Mouse (Mus musculus) heart, embryonic 10.5 days (tissue): ENCODE measurements around the gene BC049730. TPM values are rescaled to one million over a fixed set of nuclear protein-coding genes. Genes with fewer than 3 reads are reported as not detected.
"Not testable (repeated sequence)": the region's sequence is repeated elsewhere in the genome, so short reads cannot be mapped to it uniquely, and the experiment has no call there.

ENCODE experiments used
- DNase-seq: peaks from one replicate; pipeline ENCODE4 v3.0.0-alpha.2; 2017; ENCODE audit warnings: low spot score
- H3K27ac ChIP-seq: fragments of 300-500 bp; sonication (generic); 2 replicates; pipeline ENCODE4 v1.5.1; 2016; ENCODE audit warnings: mild to moderate bottlenecking
- H3K27me3 ChIP-seq: fragments of 300-500 bp; sonication (generic); 2 replicates; pipeline ENCODE4 v1.6.1; 2016; ENCODE audit warnings: mild to moderate bottlenecking; ENCODE audit not compliant: poor library complexity, insufficient read depth, severe bottlenecking
- H3K36me3 ChIP-seq: fragments of 300-500 bp; sonication (generic); 2 replicates; pipeline ENCODE4 v1.6.1; 2016; ENCODE audit warnings: mild to moderate bottlenecking, moderate library complexity
- H3K4me1 ChIP-seq: fragments of 300-500 bp; sonication (generic); 2 replicates; pipeline ENCODE4 v1.6.1; 2016; ENCODE audit warnings: mild to moderate bottlenecking
- H3K4me3 ChIP-seq: fragments of 300-500 bp; sonication (generic); 2 replicates; pipeline ENCODE4 v1.5.1; 2016; ENCODE audit warnings: mild to moderate bottlenecking, moderate library complexity
- H3K9me3 ChIP-seq: fragments of 300-500 bp; sonication (generic); 2 replicates; pipeline ENCODE4 v1.6.1; 2016; ENCODE audit warnings: mild to moderate bottlenecking, moderate library complexity
- WGBS: fragments of 180-500 bp; shearing (Covaris S2); methylation state at CpG from one replicate; pipeline ENCODE4 v1.1.7; 2016; 5-methylcytosine and 5-hydroxymethylcytosine counted together
- polyA plus RNA-seq: library from polyadenylated mRNA; unstranded; fragments of >200 nt; fragmentation: Nextera tagmentation; extraction: Ambion mirVana; gene quantifications from 2 replicates; pipeline ENCODE4 v1.2.1, GENCODE M21; 2016

BC049730 gene
- polyA plus RNA-seq, 1 experiment from 2014 or later: not detected

DNA sequence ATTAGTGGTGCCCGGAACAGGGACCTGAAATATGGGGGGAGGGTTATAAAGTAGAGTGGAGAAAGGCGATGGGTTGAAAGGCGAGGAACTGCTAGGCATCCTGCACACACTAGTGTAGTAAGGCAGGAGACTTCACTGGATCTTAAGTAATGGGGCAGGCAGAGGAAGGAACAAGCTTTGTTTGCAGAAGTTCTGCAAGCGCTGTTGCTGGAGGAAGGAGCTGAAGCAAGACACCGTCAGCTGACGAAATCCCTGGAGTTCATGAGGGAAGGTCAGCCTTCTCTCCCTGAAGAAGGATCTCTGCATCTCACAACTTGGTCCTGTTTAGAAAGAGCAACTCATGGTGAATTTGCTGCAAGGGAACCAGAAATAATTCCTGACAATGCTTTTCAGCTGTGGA lies 6.0 kb downstream of the BC049730 start:
- Histone ChIP-seq H3K27me3 (no peaks in the 10 kb centered on the region), H3K4me1 (no peaks in the 10 kb centered on the region), H3K36me3 (no peaks in the 10 kb centered on the region), H3K27ac (no peak overlapping the region), H3K4me3 (no peak overlapping the region), H3K9me3 (no peaks in the 10 kb centered on the region)
- 65% methylated on average over 6 of the region's 6 CpGs for WGBS
- peak; percentile 61 for DNase-seq

GRCm38 (mm10) chr7:24726808-24727207 lies 17.8 kb downstream of the BC049730 start, which contains the start of gene Gm4763:
TSS of gene Gm4763 (minus strand) at chr7:24726908.
- not testable (repeated sequence) for H3K36me3 ChIP-seq, H3K4me1 ChIP-seq, H3K4me3 ChIP-seq, H3K27me3 ChIP-seq, H3K9me3 ChIP-seq, H3K27ac ChIP-seq
- DNase-seq: peak; percentile 28
- 82% methylated on average over 11 of the region's 11 CpGs for WGBS

DNA sequence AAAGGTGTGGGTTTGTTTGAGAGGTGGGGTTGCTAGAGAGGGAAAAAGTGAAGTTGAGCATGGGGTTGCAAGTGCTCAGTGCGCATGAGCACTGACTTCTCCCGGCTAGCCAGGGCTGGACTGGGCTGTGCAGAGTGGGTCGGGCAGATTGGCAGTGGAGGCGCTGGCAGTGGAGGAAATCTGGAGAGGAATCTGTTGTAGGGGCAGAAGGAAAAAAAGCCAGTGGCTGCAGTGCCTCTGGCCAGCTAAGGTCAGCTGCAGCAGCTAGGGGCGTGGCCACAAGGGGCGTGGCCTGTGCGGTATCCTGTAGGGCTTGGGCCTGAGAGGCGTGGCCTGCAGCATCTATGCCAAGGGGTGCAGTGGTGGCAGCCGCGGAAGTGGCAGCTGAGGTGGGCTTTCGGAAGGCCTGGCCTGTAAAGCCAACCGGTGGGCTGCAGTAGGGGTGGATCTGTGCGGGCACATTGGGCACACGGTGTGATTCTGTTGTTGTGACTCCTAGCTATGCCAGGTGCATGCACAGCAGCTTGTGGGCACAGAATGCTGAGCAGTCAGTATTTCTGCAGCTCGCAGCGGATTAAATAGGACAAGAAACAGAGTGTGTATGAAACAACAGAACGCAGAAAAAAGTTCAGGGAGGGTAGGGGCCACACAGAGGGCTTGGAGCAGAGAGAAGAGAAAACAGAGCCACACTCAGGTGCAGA lies 27.1 kb downstream of the BC049730 start:
- H3K27me3 ChIP-seq: no peaks in the 10 kb centered on the region; the same call in 1 of the 2 replicates
- H3K4me3 ChIP-seq: 0 out of 2 replicates have a peak overlapping the region, but pooled peaks have one; percentile 15
- 16% methylated on average over 17 of the region's 17 CpGs for WGBS
- peaks cover 8% of the 10 kb centered on the region for H3K4me1 ChIP-seq
- no peak overlapping the region for H3K27ac ChIP-seq
- no peaks in the 10 kb centered on the region for H3K36me3 ChIP-seq
- no peak for DNase-seq
- 0 out of 2 replicates have a peak, but pooled peaks cover 2% of the 10 kb centered on the region for H3K9me3 ChIP-seq

DNA sequence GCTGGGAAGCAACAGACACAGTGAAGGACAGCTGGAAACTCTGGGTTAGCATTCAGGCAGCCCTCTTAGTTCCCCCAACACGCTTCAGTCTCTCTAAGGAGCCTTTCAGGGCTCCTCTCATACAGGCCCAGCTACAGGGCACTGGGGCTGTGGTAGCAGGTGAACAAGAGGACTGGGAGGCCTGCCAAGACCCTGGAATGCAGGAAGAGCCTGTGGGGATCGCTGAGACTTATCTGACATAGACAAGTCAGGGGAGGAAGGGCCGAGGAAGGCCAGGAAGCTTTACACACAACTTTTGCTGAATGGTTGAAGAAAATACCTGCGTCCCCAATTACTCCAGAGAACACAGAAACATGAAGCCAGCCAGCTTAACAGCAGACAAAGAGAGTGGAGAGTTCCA lies 41.7 kb downstream of the BC049730 start:
- no peak overlapping the region for H3K27ac ChIP-seq
- WGBS: 47% methylated on average over 4 of the region's 4 CpGs
- no peaks in the 10 kb centered on the region for H3K27me3 ChIP-seq
- H3K4me1 ChIP-seq: 0 out of 2 replicates have a peak, but pooled peaks cover 5% of the 10 kb centered on the region
- H3K9me3 ChIP-seq: no peaks in the 10 kb centered on the region
- no peak for DNase-seq
- H3K36me3 ChIP-seq: no peaks in the 10 kb centered on the region
- H3K4me3 ChIP-seq: no peak overlapping the region

DNA sequence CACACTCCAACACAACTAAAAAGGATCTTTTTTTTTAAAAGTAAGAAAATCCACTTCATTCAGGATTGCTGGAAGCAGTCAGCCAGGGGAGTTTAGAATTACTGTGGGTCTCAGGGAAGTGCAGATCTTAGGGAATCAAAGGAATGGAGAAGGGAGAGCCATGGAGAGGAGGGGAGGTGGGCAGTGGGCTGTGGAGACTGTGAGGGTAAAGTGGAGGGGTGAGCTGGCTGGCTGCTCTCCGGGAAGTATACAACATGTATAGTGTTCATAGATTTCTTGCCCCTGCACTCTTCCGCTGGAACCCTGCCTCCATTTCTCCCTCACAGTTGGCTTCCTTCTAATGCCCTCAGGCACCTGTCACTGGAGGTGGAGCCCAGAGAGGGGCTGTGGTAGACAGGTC lies 42.6 kb downstream of the BC049730 start:
- DNase-seq: no peak
- H3K4me3 ChIP-seq: no peak overlapping the region
- no peaks in the 10 kb centered on the region for H3K9me3 ChIP-seq
- H3K4me1 ChIP-seq: 0 out of 2 replicates have a peak, but pooled peaks cover 5% of the 10 kb centered on the region
- H3K27ac ChIP-seq: no peak overlapping the region
- H3K27me3 ChIP-seq: no peaks in the 10 kb centered on the region
- H3K36me3 ChIP-seq: no peaks in the 10 kb centered on the region
- 88% methylated on average over 2 of the region's 2 CpGs for WGBS

DNA sequence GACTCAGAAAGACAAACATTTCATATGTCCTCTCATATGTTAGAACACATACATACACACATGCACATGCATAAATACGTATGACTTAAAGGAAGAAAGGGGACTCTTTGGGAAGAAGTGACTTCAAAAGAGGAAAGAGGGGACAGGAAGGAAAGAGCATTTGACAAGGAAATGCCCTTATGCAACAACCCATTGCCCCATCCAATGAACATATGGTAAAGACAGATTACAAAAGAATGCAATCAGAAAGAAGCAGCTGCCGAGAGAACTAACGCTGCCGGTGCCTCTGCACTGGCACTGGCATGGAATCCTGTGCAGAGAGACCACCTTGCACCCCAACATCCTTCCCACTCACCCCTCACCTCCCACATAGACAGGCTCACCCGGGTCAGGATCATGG lies 44.4 kb downstream of the BC049730 start:
- Histone ChIP-seq H3K4me1 (0 out of 2 replicates have a peak, but pooled peaks cover 5% of the 10 kb centered on the region), H3K4me3 (no peak overlapping the region), H3K9me3 (no peaks in the 10 kb centered on the region), H3K27ac (no peak overlapping the region), H3K27me3 (no peaks in the 10 kb centered on the region), H3K36me3 (no peaks in the 10 kb centered on the region)
- DNase-seq: no peak
- 63% methylated on average over 5 of the region's 5 CpGs for WGBS

DNA sequence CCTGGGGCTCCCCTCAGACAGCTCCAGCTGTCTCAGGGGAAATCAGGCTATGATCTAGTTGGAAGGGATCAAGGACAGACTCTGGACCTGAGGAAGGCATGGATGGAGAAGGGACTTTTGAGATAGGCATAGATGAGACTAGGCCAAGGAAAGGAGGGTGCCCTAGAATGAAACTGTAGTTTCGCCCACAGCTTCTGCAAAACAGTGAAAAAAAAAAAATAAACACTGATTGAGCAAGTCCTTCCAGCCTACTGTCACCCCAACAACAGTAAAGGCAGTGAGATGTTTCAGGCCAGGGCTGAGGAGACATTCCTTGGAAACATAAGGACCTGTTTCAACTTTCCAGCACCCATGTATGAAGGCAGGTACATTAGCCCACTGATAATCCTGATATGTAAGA lies 49.5 kb downstream of the BC049730 start:
- no peak overlapping the region for H3K27ac ChIP-seq
- H3K4me1 ChIP-seq: no peaks in the 10 kb centered on the region
- DNase-seq: no peak
- H3K27me3 ChIP-seq: no peaks in the 10 kb centered on the region
- H3K36me3 ChIP-seq: no peaks in the 10 kb centered on the region
- H3K9me3 ChIP-seq: no peaks in the 10 kb centered on the region
- WGBS: 67% methylated on average over 1 of the region's 1 CpGs
- H3K4me3 ChIP-seq: no peak overlapping the region

DNA sequence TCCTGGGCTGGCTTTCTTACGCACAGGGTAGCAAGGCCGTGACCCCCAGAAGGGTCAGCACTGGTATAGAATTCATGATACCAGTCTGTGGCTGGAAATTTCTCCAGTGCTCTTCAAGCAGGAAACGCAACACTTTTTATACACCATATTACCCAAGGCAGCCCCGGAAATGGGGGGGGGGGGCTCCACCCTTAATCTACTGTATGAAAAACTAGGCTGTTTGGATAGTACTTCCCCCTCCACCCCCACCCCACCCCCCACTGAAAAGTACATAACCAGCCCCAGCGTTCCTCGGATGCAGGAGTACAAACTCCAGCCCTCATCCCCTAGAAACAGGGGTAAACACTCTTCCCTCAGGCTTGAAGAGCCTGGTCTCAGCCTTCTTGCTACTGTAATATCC lies 51.2 kb downstream of the BC049730 start, which contains the start of gene Cd177:
TSS of gene Cd177 (minus strand) at position 101 of the 400 bp plus-strand sequence.
- Histone ChIP-seq H3K4me3 (no peak within 1 kb of the TSS), H3K36me3 (no peaks in the 10 kb centered on the region), H3K4me1 (no peaks in the 10 kb centered on the region), H3K9me3 (no peaks in the 10 kb centered on the region), H3K27me3 (no peaks in the 10 kb centered on the region), H3K27ac (no peak within 1 kb of the TSS)
- 74% methylated on average over 6 of the region's 6 CpGs for WGBS
- DNase-seq: no peak

DNA sequence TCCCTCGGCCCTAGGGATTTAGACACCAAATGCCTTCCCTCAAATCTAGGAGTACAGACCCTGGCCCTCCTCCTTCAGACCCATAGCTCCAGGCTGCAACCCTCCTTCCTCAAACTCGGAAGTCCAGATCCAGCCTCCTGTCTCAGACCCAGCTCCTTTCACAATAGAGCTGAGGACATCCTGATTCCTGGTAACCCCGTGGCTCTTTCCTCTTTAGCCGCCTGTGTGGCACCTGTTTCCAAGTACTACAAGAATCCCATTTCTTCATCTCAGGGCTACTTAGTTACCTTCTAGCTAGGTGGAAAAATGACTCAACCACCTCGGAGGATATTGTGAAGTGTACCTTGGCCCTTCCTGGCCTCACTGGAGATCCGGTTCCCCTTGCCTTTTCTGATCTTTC lies 52.1 kb downstream of the BC049730 start:
- no peaks in the 10 kb centered on the region for H3K4me1 ChIP-seq
- no peaks in the 10 kb centered on the region for H3K36me3 ChIP-seq
- H3K9me3 ChIP-seq: no peaks in the 10 kb centered on the region
- no peaks in the 10 kb centered on the region for H3K27me3 ChIP-seq
- H3K27ac ChIP-seq: no peak overlapping the region
- DNase-seq: no peak
- H3K4me3 ChIP-seq: no peak overlapping the region
- WGBS: 64% methylated on average over 6 of the region's 6 CpGs

DNA sequence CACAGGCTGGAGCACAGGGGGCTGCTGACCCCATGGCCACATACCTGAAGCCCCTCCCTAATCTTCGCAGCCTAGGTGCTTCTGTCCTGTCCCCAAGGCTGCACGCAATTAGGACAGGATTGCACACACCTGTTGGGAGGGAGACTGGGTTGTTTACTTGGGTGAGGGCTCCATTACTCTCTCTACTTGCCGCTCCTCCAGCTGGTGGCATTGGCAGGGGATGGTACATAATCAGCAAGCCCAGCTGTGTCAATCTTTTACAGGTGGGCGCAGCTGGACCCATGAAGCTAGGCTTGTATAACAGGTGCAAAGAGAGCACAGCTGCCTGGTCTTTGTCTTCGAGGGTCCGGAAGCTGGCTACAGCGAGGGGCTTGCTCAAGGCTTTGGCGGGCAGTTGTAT lies 53.5 kb downstream of the BC049730 start:
- Histone ChIP-seq H3K36me3 (no peaks in the 10 kb centered on the region), H3K27me3 (no peaks in the 10 kb centered on the region), H3K4me3 (no peak overlapping the region), H3K4me1 (no peaks in the 10 kb centered on the region), H3K27ac (no peak overlapping the region), H3K9me3 (no peaks in the 10 kb centered on the region)
- 91% methylated on average over 8 of the region's 8 CpGs for WGBS
- DNase-seq: no peak

Other genes with a start within 250 kb of the BC049730 start
- 4.3 and 7.3 TPM in 2 replicates for gene Plaur, start 246.8 kb upstream of the BC049730 start, polyA plus RNA-seq
- 0.54 and 0.63 TPM in 2 replicates for gene Cadm4, start 227.2 kb upstream of the BC049730 start, polyA plus RNA-seq
- 41.9 and 61.3 TPM in 2 replicates for gene Zfp428, start 202.2 kb upstream of the BC049730 start, polyA plus RNA-seq
- 0.46 and 0.49 TPM in 2 replicates for gene AC161166.1, start 196.8 kb upstream of the BC049730 start, polyA plus RNA-seq
- 5.3 and 5.7 TPM in 2 replicates for gene Irgq, start 178.6 kb upstream of the BC049730 start, polyA plus RNA-seq
- 0.21 TPM in 1 of 2 replicates, not detected in the other for gene Pinlyp, start 163.1 kb upstream of the BC049730 start, polyA plus RNA-seq
- 103 and 106 TPM in 2 replicates for gene Xrcc1, start 163.0 kb upstream of the BC049730 start, polyA plus RNA-seq
- 20.0 and 20.7 TPM in 2 replicates for gene Ethe1, start 121.7 kb upstream of the BC049730 start, polyA plus RNA-seq
- 0.60 and 1.3 TPM in 2 replicates for gene Zfp575, start 121.6 kb upstream of the BC049730 start, polyA plus RNA-seq
- gene Phldb3, start 98.5 kb upstream of the BC049730 start, polyA plus RNA-seq: not detected in 2 replicates
- 0.18 and 0.22 TPM in 2 replicates for gene Lypd3, start 72.7 kb upstream of the BC049730 start, polyA plus RNA-seq
- gene Tex101, start 32.6 kb upstream of the BC049730 start, polyA plus RNA-seq: not detected in 2 replicates
- gene Gm4763, start 17.7 kb downstream of the BC049730 start, polyA plus RNA-seq: not detected in 2 replicates
- gene Cd177, start 51.1 kb downstream of the BC049730 start, polyA plus RNA-seq: not detected in 2 replicates
- gene Ceacam10, start 68.0 kb downstream of the BC049730 start, polyA plus RNA-seq: not detected in 2 replicates
- gene Gm9844, start 153.0 kb downstream of the BC049730 start, polyA plus RNA-seq: 10.0 and 15.0 TPM in 2 replicates
- not detected in 2 replicates for gene Lypd4, start 160.7 kb downstream of the BC049730 start, polyA plus RNA-seq
- gene Dmrtc2, start 160.8 kb downstream of the BC049730 start, polyA plus RNA-seq: not detected in 2 replicates
- 1,532 and 1,854 TPM in 2 replicates for gene Rps19, start 175.1 kb downstream of the BC049730 start, polyA plus RNA-seq
- 0.26 and 0.40 TPM in 2 replicates for gene Cd79a, start 188.1 kb downstream of the BC049730 start, polyA plus RNA-seq
- gene Arhgef1, start 193.7 kb downstream of the BC049730 start, polyA plus RNA-seq: 83.4 and 87.5 TPM in 2 replicates
- not detected in 2 replicates for gene Gm4881, start 235.3 kb downstream of the BC049730 start, polyA plus RNA-seq